Mouse (Mus musculus): Measurements from ENCODE around the gene Tet2. TPM values are rescaled to one million over a fixed set of nuclear protein-coding genes. Genes with fewer than 3 reads are reported as not detected.
A peak's percentile ranks its signal among the peaks of the same experiment; 100 is the strongest.

Gene Tet2
- total RNA-seq, 2 experiments from 2014 or later, result 46.1 to 48.1 TPM

- no peak for DNase-seq (ENCODE audit: low spot score in 2 of 2)
- intact Hi-C loops (cut with DNase I), result no loop called here
Observed at GRCm38 (mm10) chr3:133482887-133483286, 62.1 kb downstream of the Tet2 start.

GRCm38 (mm10) chr3:133478987-133479386, 66.0 kb downstream of the Tet2 start:
- no peak for DNase-seq (ENCODE audit: low spot score in 2 of 2)
- intact Hi-C loops (cut with DNase I), result no loop called here

GRCm38 (mm10) chr3:133473781-133474180, 71.2 kb downstream of the Tet2 start:
- intact Hi-C loops (cut with DNase I), result no loop called here
- DNase-seq (ENCODE audit: low spot score in 2 of 2), result peak in 1 of 2 experiments; percentile 15

GRCm38 (mm10) chr3:133471101-133471500, 73.8 kb downstream of the Tet2 start:
- DNase-seq (ENCODE audit: low spot score in 2 of 2), result no peak
- intact Hi-C loops (cut with DNase I), result no loop called here

- intact Hi-C loops (cut with DNase I), result no loop called here
- no peak for DNase-seq (ENCODE audit: low spot score in 2 of 2)
Observed at GRCm38 (mm10) chr3:133468883-133469282, 76.1 kb downstream of the Tet2 start.

- no peak for DNase-seq (ENCODE audit: low spot score in 2 of 2)
- intact Hi-C loops (cut with DNase I), result no loop called here
Observed at GRCm38 (mm10) chr3:133463233-133463632, 81.7 kb downstream of the Tet2 start.

- DNase-seq (ENCODE audit: low spot score in 2 of 2), result no peak
- intact Hi-C loops (cut with DNase I), result no loop called here
Observed at GRCm38 (mm10) chr3:133462485-133462884, 82.5 kb downstream of the Tet2 start.

GRCm38 (mm10) chr3:133462059-133462458, 82.9 kb downstream of the Tet2 start:
- DNase-seq (ENCODE audit: low spot score in 2 of 2), result no peak
- intact Hi-C loops (cut with DNase I), result no loop called here

GRCm38 (mm10) chr3:133459174-133459573, 85.8 kb downstream of the Tet2 start:
- DNase-seq (ENCODE audit: low spot score in 2 of 2), result no peak
- intact Hi-C loops (cut with DNase I), result no loop called here

- DNase-seq (ENCODE audit: low spot score in 2 of 2), result no peak
- intact Hi-C loops (cut with DNase I), result no loop called here
Observed at GRCm38 (mm10) chr3:133453896-133454295, 91.0 kb downstream of the Tet2 start.

- no peak for DNase-seq (ENCODE audit: low spot score in 2 of 2)
- intact Hi-C loops (cut with DNase I), result no loop called here
Observed at GRCm38 (mm10) chr3:133436919-133437320, 108.0 kb downstream of the Tet2 start.

GRCm38 (mm10) chr3:133436279-133436860, 108.6 kb downstream of the Tet2 start:
- DNase-seq (ENCODE audit: low spot score in 2 of 2), result no peak
- intact Hi-C loops (cut with DNase I), result no loop called here

- no peak for DNase-seq (ENCODE audit: low spot score in 2 of 2)
- intact Hi-C loops (cut with DNase I), result no loop called here
Observed at GRCm38 (mm10) chr3:133435774-133436148, 109.2 kb downstream of the Tet2 start.

GRCm38 (mm10) chr3:133435141-133435773, 109.7 kb downstream of the Tet2 start:
- intact Hi-C loops (cut with DNase I), result no loop called here
- no peak for DNase-seq (ENCODE audit: low spot score in 2 of 2)

- DNase-seq (ENCODE audit: low spot score in 2 of 2), result no peak
- intact Hi-C loops (cut with DNase I), result no loop called here
Observed at GRCm38 (mm10) chr3:133429394-133430173, 115.4 kb downstream of the Tet2 start.

GRCm38 (mm10) chr3:133428003-133428402, 116.9 kb downstream of the Tet2 start:
- intact Hi-C loops (cut with DNase I), result no loop called here
- no peak for DNase-seq (ENCODE audit: low spot score in 2 of 2)

- intact Hi-C loops (cut with DNase I), result no loop called here
- DNase-seq (ENCODE audit: low spot score in 2 of 2), result no peak
Observed at GRCm38 (mm10) chr3:133423073-133423472, 121.9 kb downstream of the Tet2 start.

- intact Hi-C loops (cut with DNase I), result no loop called here
- DNase-seq (ENCODE audit: low spot score in 2 of 2), result no peak
Observed at GRCm38 (mm10) chr3:133414747-133415146, 130.2 kb downstream of the Tet2 start.
